Mouse (Mus musculus) limb, embryonic 14.5 days (tissue): ENCODE results near the gene AW551984. TPM values are rescaled to one million over a fixed set of nuclear protein-coding genes. Genes with fewer than 3 reads are reported as not detected.
A peak's percentile ranks its signal among the peaks of the same experiment; 100 is the strongest.

Source experiments
- ATAC-seq: fragments of 200-750 bp; cut with Nextera tagmentation; 2 replicates; pipeline ENCODE4 v1.8.0; 2017; ENCODE audit warnings: low read depth, moderate number of reproducible peaks, moderate TSS enrichment; ENCODE audit not compliant: low FRiP score
- DNase-seq: peaks from one replicate; pipeline ENCODE4 v3.0.0-alpha.2; 2015; ENCODE audit warnings: low spot score
- H3K27ac ChIP-seq: fragments of 300-500 bp; sonication (generic); replicated peaks from 2 replicates; pipeline ENCODE4 v1.5.1; 2014; ENCODE audit warnings: low read depth, mild to moderate bottlenecking, low read length, moderate library complexity, mixed read lengths
- H3K27me3 ChIP-seq: fragments of 300-500 bp; sonication (generic); 2 replicates; pipeline ENCODE4 v1.6.1; 2014; ENCODE audit warnings: low read length, mixed read lengths; ENCODE audit not compliant: control insufficient read depth, insufficient read depth
- H3K36me3 ChIP-seq: fragments of 300-500 bp; sonication (generic); 2 replicates; pipeline ENCODE4 v1.6.1; 2014; ENCODE audit warnings: mild to moderate bottlenecking, low read length, moderate library complexity, mixed read lengths; ENCODE audit not compliant: control insufficient read depth, insufficient read depth
- H3K4me1 ChIP-seq: fragments of 300-500 bp; sonication (generic); 2 replicates; pipeline ENCODE4 v1.6.1; 2014; ENCODE audit warnings: antibody characterized with exemption, low read length, mixed read lengths; ENCODE audit not compliant: control insufficient read depth, insufficient read depth
- H3K4me2 ChIP-seq: fragments of 300-500 bp; sonication (generic); replicated peaks from 2 replicates; pipeline ENCODE4 v1.6.1; 2014; ENCODE audit warnings: low read depth, mild to moderate bottlenecking, low read length, moderate library complexity; ENCODE audit not compliant: severe bottlenecking
- H3K4me3 ChIP-seq: fragments of 300-500 bp; sonication (generic); replicated peaks from 2 replicates; pipeline ENCODE4 v1.5.1; 2014; ENCODE audit warnings: low read length
- H3K9ac ChIP-seq: fragments of 300-500 bp; sonication (generic); 2 replicates; pipeline ENCODE4 v1.6.1; 2014; ENCODE audit warnings: mild to moderate bottlenecking, low read depth, low read length, moderate library complexity; ENCODE audit not compliant: severe bottlenecking
- H3K9me3 ChIP-seq: fragments of 300-500 bp; sonication (generic); 2 replicates; pipeline ENCODE4 v1.6.1; 2016; ENCODE audit warnings: low read length; ENCODE audit not compliant: control insufficient read depth
- POLR2A ChIP-seq: fragments of 200-500 bp; IDR thresholded peaks from 2 replicates; pipeline ENCODE4 v1.8.0; 2012; ENCODE audit warnings: inconsistent platforms, mild to moderate bottlenecking, moderate library complexity, borderline replicate concordance; ENCODE audit not compliant: insufficient read depth, insufficient read length; ENCODE audit errors: extremely low read depth
- WGBS: fragments of 180-500 bp; shearing (Covaris S2); extraction: QIAGEN DNeasy Blood & Tissue Kit; methylation state at CpG from one replicate; pipeline ENCODE4 v1.1.7; 2014; 5-methylcytosine and 5-hydroxymethylcytosine counted together
- polyA plus RNA-seq, 2 experiments: library from polyadenylated mRNA; depleted of rRNA in 1 of 2; stranded (reverse) in 1 of 2; unstranded in 1 of 2; fragments of >200 nt; fragmentation: Nextera tagmentation in 1 of 2; extraction: Ambion mirVana in 1 of 2; gene quantifications; 2 replicates each; pipeline versions ENCODE4 v1.2.1 to v1.2.3; 2012 to 2014

Gene AW551984
- polyA plus RNA-seq, 2 experiments = 75.3 to 103 TPM

GRCm38 (mm10) chr9:39603333-39603845 is 814 bp downstream of the AW551984 start:
- H3K4me1 ChIP-seq = no peaks in the 10 kb centered on the region
- no peaks in the 10 kb centered on the region for H3K27me3 ChIP-seq
- peak overlapping the region; percentile 71; the same call in 1 of the 2 replicates for H3K27ac ChIP-seq
- peak; percentile 80 for DNase-seq
- H3K36me3 ChIP-seq = 0 out of 2 replicates have a peak, but pooled peaks cover 3% of the 10 kb centered on the region
- no peaks in the 10 kb centered on the region for H3K9me3 ChIP-seq
- no peak for TF ChIP-seq POLR2A
- H3K9ac ChIP-seq = peak overlapping the region; percentile 48
- peak overlapping the region; percentile 41 for H3K4me3 ChIP-seq
- WGBS = 2% methylated on average over 9 of the region's 9 CpGs
- peak; percentile 83 for ATAC-seq
- peak overlapping the region; percentile 63 for H3K4me2 ChIP-seq

DNA sequence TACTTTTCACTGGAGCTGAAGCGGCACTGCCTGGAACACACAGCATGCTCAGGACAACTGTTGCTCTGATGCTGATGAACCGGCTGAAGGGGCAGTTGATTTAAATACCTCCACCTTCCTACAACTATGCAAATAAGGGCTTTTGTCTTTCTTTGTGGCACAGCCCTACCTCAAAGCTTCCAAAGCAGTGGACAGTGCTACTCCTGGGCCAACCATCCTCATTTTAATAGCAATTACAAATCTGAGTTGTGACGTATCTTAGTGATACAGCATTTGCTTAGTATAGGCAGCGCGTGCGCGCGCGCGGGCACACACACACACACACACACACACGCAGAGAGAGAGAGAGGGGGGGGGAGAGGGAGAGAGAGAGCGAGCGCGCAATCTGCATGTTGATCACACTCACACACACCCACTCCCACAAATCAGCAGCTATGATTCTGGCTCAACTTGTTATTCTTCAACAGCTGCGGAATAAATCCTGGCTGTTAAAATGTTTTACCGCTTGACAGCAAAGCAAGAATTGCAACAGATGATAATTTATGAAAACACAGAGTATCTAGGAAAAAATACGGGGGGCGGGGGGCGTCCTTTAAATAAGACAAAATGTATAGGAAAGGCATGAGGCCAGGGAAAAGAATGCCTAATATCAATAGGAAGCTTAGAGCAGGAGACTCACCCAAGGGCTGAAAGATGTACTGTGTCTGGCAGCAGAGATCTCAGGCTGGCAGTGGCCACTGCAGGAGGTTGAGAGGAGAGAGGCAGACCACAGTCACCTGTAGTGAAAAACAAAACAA is 1.5 kb downstream of the AW551984 start:
- Histone ChIP-seq H3K9ac (peak overlapping the region; percentile 48), H3K4me3 (peak overlapping the region; percentile 41), H3K4me1 (no peaks in the 10 kb centered on the region), H3K4me2 (peak overlapping the region; percentile 63), H3K27ac (no peak overlapping the region; the same call in 1 of the 2 replicates), H3K27me3 (no peaks in the 10 kb centered on the region), H3K36me3 (0 out of 2 replicates have a peak, but pooled peaks cover 3% of the 10 kb centered on the region), H3K9me3 (no peaks in the 10 kb centered on the region)
- WGBS = under 1% methylated on average over 18 of the region's 19 CpGs
- ATAC-seq = peak; percentile 63
- DNase-seq = peak; percentile 71
- no peak for TF ChIP-seq POLR2A

DNA sequence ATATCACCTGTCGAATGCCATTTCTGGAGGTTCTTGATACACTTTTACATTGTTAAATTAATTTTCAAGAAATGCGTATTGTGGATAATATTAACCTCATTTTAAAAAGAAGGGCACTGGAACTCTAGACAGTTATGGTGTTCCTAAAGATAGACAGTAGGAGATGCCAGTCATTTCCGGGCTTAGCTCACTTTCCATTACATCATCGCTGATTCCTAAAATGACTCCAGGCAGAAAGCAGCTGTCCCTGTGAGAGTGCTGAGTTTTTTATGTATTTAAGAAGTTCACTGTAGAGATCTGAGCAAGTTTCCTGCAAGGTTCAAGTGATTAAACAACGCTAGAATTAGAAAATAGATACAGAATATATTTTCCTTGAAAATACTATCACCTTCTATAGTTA is 27.2 kb downstream of the AW551984 start:
- Histone ChIP-seq H3K9ac (no peak overlapping the region), H3K4me1 (no peaks in the 10 kb centered on the region), H3K9me3 (no peaks in the 10 kb centered on the region), H3K27me3 (no peaks in the 10 kb centered on the region), H3K4me2 (no peak overlapping the region), H3K4me3 (no peak overlapping the region), H3K27ac (no peak overlapping the region), H3K36me3 (no peaks in the 10 kb centered on the region)
- WGBS = 84% methylated on average over 5 of the region's 5 CpGs
- ATAC-seq (no peak), DNase-seq (no peak)
- TF ChIP-seq POLR2A = no peak

- Histone ChIP-seq H3K9ac (no peak within 1 kb of the TSS), H3K36me3 (no peaks in the 10 kb centered on the region), H3K27ac (no peak within 1 kb of the TSS), H3K4me3 (no peak within 1 kb of the TSS), H3K4me2 (no peak within 1 kb of the TSS), H3K4me1 (no peaks in the 10 kb centered on the region), H3K27me3 (no peaks in the 10 kb centered on the region), H3K9me3 (no peaks in the 10 kb centered on the region)
- no peak for TF ChIP-seq POLR2A
- no peak for ATAC-seq
- WGBS = 53% methylated on average over 3 of the region's 3 CpGs
- no peak for DNase-seq
These were observed 28.7 kb downstream of the AW551984 start, which contains the start of gene Olfr959 for GRCm38 (mm10) chr9:39575469-39575868. Gene Olfr959 (minus strand): TSS chr9:39575569.

- Histone ChIP-seq H3K4me3 (no peak overlapping the region), H3K36me3 (no peaks in the 10 kb centered on the region), H3K4me1 (no peaks in the 10 kb centered on the region), H3K9me3 (no peaks in the 10 kb centered on the region), H3K4me2 (no peak overlapping the region), H3K27ac (no peak overlapping the region), H3K9ac (no peak overlapping the region), H3K27me3 (no peaks in the 10 kb centered on the region)
- no peak for ATAC-seq
- TF ChIP-seq POLR2A = no peak
- DNase-seq = no peak
These were observed 45.9 kb downstream of the AW551984 start for GRCm38 (mm10) chr9:39558349-39558647.
